Mouse (Mus musculus): ENCODE measurements around the gene Stip1.

The Stip1 gene

DNA sequence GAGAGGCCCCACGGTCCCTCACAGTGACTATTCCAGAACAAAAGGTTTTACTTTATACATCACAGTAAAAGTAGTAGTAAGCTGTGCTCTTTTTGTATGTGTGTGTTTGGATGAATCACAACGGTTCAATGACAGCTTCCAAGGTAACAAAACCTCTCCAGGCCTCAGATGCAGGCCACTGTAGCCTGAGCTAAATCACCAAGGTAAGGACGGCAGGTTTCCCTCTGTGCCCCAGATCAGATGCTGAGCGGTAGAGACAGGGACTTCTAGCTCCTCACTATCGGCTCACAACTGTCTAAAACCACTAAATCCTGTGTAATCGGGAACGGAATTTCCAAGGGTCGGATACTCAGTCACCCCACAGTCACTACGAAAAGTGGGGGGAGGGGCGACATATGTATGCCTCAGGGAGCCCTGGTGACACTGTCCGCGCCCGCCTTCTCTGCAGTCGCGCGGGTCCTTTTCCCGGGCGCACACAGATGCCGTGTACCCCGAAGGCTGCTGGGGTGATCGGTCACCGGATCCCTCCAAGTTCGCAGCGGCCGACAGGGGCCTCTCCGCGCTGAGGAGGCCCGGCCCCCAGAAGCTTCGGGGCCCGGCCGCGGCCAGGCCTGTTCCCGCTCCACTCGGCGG is 563 bp downstream of the Stip1 start:
- no peaks in the 10 kb centered on the region for H3K27me3 ChIP-seq (ENCODE audit: insufficient read depth, low read length)
- no peaks in the 10 kb centered on the region for H3K9me3 ChIP-seq (ENCODE audit: low read length)
- TF ChIP-seq POU5F1 (IDR thresholded peaks at IDR 0.05; ENCODE audit: borderline replicate concordance, low read length) (no peak), CTCF (conservative IDR thresholded peaks at IDR 0.05; ENCODE audit: low read length) (no peak), NANOG (IDR thresholded peaks at IDR 0.05; ENCODE audit: borderline replicate concordance, low read length) (no peak)
- H3K36me3 ChIP-seq (ENCODE audit: insufficient read depth, low read length): peaks cover 48% of the 10 kb centered on the region
- H3K4me3 ChIP-seq (replicated peaks; ENCODE audit: low read length): peak overlapping the region; percentile 97
- peaks cover 61% of the 10 kb centered on the region for H3K4me1 ChIP-seq (replicated peaks; ENCODE audit: low read depth, low read length)

DNA sequence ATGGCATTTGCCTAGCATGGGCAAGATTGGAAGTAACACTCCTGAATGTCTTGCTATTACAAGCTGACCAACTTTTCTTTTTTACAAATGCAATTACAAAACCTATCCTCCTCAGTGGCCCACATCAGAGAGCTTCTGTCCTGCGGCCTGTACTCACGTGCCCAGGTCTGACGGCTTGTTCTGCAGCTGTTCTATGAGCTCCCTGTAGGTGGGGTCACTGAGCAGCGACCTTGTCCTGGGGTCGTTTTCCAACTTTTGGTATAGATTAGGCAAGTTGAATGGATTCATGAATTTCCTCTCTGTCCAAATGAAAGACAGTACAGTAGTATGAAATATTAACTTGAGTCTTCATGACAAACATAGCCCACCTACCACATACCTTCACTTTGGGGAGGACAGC is 5.8 kb downstream of the Stip1 start:
- TF ChIP-seq POU5F1 (IDR thresholded peaks at IDR 0.05; ENCODE audit: borderline replicate concordance, low read length) (no peak), CTCF (conservative IDR thresholded peaks at IDR 0.05; ENCODE audit: low read length) (peak; percentile 35)
- Histone ChIP-seq H3K9me3 (ENCODE audit: low read length) (no peaks in the 10 kb centered on the region), H3K4me1 (replicated peaks; ENCODE audit: low read depth, low read length) (peaks cover 61% of the 10 kb centered on the region), H3K27me3 (ENCODE audit: insufficient read depth, low read length) (no peaks in the 10 kb centered on the region), H3K4me3 (replicated peaks; ENCODE audit: low read length) (no peak overlapping the region), H3K36me3 (ENCODE audit: insufficient read depth, low read length) (peaks cover 98% of the 10 kb centered on the region)

GRCm38 (mm10) chr19:7029531-7029930 is 10.2 kb downstream of the Stip1 start:
- Histone ChIP-seq H3K9me3 (ENCODE audit: low read length) (no peaks in the 10 kb centered on the region), H3K27me3 (ENCODE audit: insufficient read depth, low read length) (no peaks in the 10 kb centered on the region), H3K4me1 (replicated peaks; ENCODE audit: low read depth, low read length) (peaks cover 47% of the 10 kb centered on the region), H3K4me3 (replicated peaks; ENCODE audit: low read length) (no peak overlapping the region), H3K36me3 (ENCODE audit: insufficient read depth, low read length) (peaks cover 98% of the 10 kb centered on the region)
- no peak for TF ChIP-seq CTCF (conservative IDR thresholded peaks at IDR 0.05; ENCODE audit: low read length)
- TF ChIP-seq NANOG (IDR thresholded peaks at IDR 0.05; ENCODE audit: borderline replicate concordance, low read length): no peak
- no peak for TF ChIP-seq POU5F1 (IDR thresholded peaks at IDR 0.05; ENCODE audit: borderline replicate concordance, low read length)

GRCm38 (mm10) chr19:7020224-7020641 is 19.5 kb downstream of the Stip1 start:
- no peak overlapping the region for H3K4me3 ChIP-seq (replicated peaks; ENCODE audit: low read length)
- TF ChIP-seq POU5F1 (IDR thresholded peaks at IDR 0.05; ENCODE audit: borderline replicate concordance, low read length) (no peak), CTCF (conservative IDR thresholded peaks at IDR 0.05; ENCODE audit: low read length) (peak; percentile 57)
- peaks cover 23% of the 10 kb centered on the region for H3K9me3 ChIP-seq (ENCODE audit: low read length)
- H3K27me3 ChIP-seq (ENCODE audit: insufficient read depth, low read length): no peaks in the 10 kb centered on the region
- peaks cover 87% of the 10 kb centered on the region for H3K36me3 ChIP-seq (ENCODE audit: insufficient read depth, low read length)
- H3K4me1 ChIP-seq (replicated peaks; ENCODE audit: low read depth, low read length): peaks cover 17% of the 10 kb centered on the region

GRCm38 (mm10) chr19:7019191-7019590 is 20.6 kb downstream of the Stip1 start, which contains the start of gene Fermt3:
Gene Fermt3 (minus strand): TSS chr19:7019469.
- Histone ChIP-seq H3K4me1 (replicated peaks; ENCODE audit: low read depth, low read length) (peaks cover 23% of the 10 kb centered on the region), H3K9me3 (ENCODE audit: low read length) (peaks cover 23% of the 10 kb centered on the region), H3K27me3 (ENCODE audit: insufficient read depth, low read length) (no peaks in the 10 kb centered on the region), H3K36me3 (ENCODE audit: insufficient read depth, low read length) (peaks cover 79% of the 10 kb centered on the region), H3K4me3 (replicated peaks; ENCODE audit: low read length) (no peak within 1 kb of the TSS)
- TF ChIP-seq CTCF (conservative IDR thresholded peaks at IDR 0.05; ENCODE audit: low read length): no peak
- no peak for TF ChIP-seq NANOG (IDR thresholded peaks at IDR 0.05; ENCODE audit: borderline replicate concordance, low read length)
- TF ChIP-seq POU5F1 (IDR thresholded peaks at IDR 0.05; ENCODE audit: borderline replicate concordance, low read length): no peak

- peaks cover 29% of the 10 kb centered on the region for H3K4me1 ChIP-seq (replicated peaks; ENCODE audit: low read depth, low read length)
- no peak for TF ChIP-seq CTCF (conservative IDR thresholded peaks at IDR 0.05; ENCODE audit: low read length)
- no peak for TF ChIP-seq NANOG (IDR thresholded peaks at IDR 0.05; ENCODE audit: borderline replicate concordance, low read length)
- no peak for TF ChIP-seq POU5F1 (IDR thresholded peaks at IDR 0.05; ENCODE audit: borderline replicate concordance, low read length)
- H3K9me3 ChIP-seq (ENCODE audit: low read length): peaks cover 23% of the 10 kb centered on the region
- H3K4me3 ChIP-seq (replicated peaks; ENCODE audit: low read length): no peak overlapping the region
- H3K36me3 ChIP-seq (ENCODE audit: insufficient read depth, low read length): peaks cover 78% of the 10 kb centered on the region
- no peaks in the 10 kb centered on the region for H3K27me3 ChIP-seq (ENCODE audit: insufficient read depth, low read length)
Observed at GRCm38 (mm10) chr19:7018546-7018945, 21.2 kb downstream of the Stip1 start.

DNA sequence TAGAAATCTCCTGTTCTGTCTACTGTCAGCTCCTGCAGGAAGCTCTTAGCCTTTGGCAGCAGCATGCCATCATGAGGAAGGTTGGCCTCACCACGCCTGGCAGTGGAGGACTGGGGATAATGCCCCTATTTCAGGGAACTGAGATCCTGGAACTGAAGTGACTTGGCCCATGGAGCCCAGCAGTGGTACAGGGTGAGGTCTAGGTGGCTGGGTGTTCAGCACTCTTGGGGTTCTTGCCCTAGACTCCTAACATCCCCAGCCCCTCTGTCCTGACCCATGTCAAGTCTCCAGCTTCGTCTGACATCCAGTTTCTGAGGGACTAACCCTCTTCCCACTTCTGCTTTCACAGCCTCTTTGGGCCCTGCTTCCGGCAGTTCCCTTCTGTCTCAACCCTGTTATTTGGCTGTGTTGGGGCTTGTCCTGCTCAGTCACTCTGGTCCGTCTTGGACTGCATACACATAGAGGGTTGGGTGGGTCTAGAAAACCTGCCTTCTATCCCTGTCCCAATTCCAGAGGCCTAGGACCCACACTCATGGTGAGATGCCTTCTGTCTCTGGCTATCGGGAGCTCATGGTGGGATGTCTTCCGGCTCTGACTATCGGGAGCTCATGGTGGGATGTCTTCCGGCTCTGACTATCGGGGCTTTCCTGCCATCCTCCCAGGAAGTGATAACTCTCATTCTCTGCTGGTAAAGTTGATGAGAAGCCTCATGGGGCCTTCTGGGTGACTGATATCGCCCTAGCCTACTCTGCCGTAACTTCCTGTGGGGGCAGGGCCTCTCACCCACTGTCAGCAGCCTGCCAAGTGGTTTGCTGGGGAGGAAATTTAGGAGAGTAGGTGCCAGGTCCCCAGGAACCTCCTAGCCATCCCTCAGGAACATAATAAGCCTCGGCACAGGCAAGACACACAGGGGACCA is 22.0 kb downstream of the Stip1 start:
- Histone ChIP-seq H3K27me3 (ENCODE audit: insufficient read depth, low read length) (no peaks in the 10 kb centered on the region), H3K36me3 (ENCODE audit: insufficient read depth, low read length) (peaks cover 71% of the 10 kb centered on the region), H3K9me3 (ENCODE audit: low read length) (peaks cover 23% of the 10 kb centered on the region), H3K4me3 (replicated peaks; ENCODE audit: low read length) (no peak overlapping the region), H3K4me1 (replicated peaks; ENCODE audit: low read depth, low read length) (peaks cover 29% of the 10 kb centered on the region)
- TF ChIP-seq NANOG (IDR thresholded peaks at IDR 0.05; ENCODE audit: borderline replicate concordance, low read length): no peak
- TF ChIP-seq CTCF (conservative IDR thresholded peaks at IDR 0.05; ENCODE audit: low read length): no peak
- TF ChIP-seq POU5F1 (IDR thresholded peaks at IDR 0.05; ENCODE audit: borderline replicate concordance, low read length): no peak

DNA sequence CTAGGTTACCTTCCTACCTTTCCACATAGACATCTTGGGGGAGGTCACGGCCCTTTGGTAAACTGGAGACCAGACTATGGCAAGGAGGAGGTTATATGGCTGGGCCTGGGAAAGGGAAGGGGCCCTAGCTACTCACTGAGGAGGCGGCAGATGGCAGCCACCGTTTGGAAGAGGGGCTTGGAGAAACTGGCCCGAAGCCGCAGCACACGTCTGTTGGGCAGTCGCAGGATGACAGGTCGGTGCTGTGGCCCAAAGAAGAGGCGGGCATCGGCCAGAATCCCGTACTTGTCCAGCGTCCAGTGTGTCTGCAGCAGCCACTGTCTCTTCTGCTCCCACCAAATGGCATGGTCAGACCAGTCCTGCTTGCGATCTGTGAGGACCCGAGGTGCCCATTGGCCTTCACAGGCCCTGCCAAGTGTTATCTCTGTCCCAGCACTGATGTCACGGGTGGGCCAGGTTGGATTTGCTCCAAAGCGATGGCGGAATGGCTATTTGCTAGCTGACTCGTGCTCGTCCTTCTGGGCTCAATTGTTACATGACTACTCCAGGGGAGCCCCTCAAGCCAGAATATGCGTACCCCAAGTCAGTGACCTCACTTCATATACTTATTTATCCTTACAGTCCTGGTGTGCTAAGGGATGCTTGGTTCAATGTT is 25.2 kb downstream of the Stip1 start:
- H3K9me3 ChIP-seq (ENCODE audit: low read length): peaks cover 23% of the 10 kb centered on the region
- H3K27me3 ChIP-seq (ENCODE audit: insufficient read depth, low read length): no peaks in the 10 kb centered on the region
- H3K4me1 ChIP-seq (replicated peaks; ENCODE audit: low read depth, low read length): peaks cover 13% of the 10 kb centered on the region
- peaks cover 39% of the 10 kb centered on the region for H3K36me3 ChIP-seq (ENCODE audit: insufficient read depth, low read length)
- 0 out of 2 replicates have a peak overlapping the region, but pooled peaks have one; percentile 13 for H3K4me3 ChIP-seq (replicated peaks; ENCODE audit: low read length)
- TF ChIP-seq CTCF (conservative IDR thresholded peaks at IDR 0.05; ENCODE audit: low read length) (no peak), POU5F1 (IDR thresholded peaks at IDR 0.05; ENCODE audit: borderline replicate concordance, low read length) (no peak)

Data from E14TG2a.4 (cell line).